Mouse (Mus musculus): Measurements from ENCODE around the gene Rsph6a. TPM values are rescaled to one million over a fixed set of nuclear protein-coding genes. Genes with fewer than 3 reads are reported as not detected.

Rsph6a gene
- total and polyA plus RNA-seq, 2 experiments from 2014 or later: 0.19 to 0.23 TPM

- Histone ChIP-seq H3K4me3 (ENCODE audit: low read depth, low read length) (peak overlapping the region; percentile 48), H3K4me2 (ENCODE audit: low read depth) (peak overlapping the region; percentile 98), H3K27ac (ENCODE audit: low read depth, low read length) (no peak overlapping the region), H3K9me3 (ENCODE audit: low read length) (no peaks in the 10 kb centered on the region), H3K4me1 (ENCODE audit: insufficient read depth) (peaks cover 11% of the 10 kb centered on the region), H3K9ac (0 out of 2 replicates have a peak overlapping the region, but pooled peaks have one; percentile 10), H3K36me3 (ENCODE audit: insufficient read depth) (peaks cover 29% of the 10 kb centered on the region), H3K27me3 (ENCODE audit: insufficient read depth, low read length) (no peaks in the 10 kb centered on the region; the same call in 1 of the 2 replicates)
- peak; percentile 78 for TF ChIP-seq CTCF (IDR thresholded peaks at IDR 0.05; ENCODE audit: low read depth)
- peak; percentile 63 for ATAC-seq
- peak; percentile 72 for DNase-seq
- 5% methylated on average over 9 of the region's 15 CpGs for WGBS
These were observed 38.7 kb downstream of the Rsph6a start for GRCm38 (mm10) chr7:19093174-19093521.

- Histone ChIP-seq H3K4me2 (ENCODE audit: low read depth) (peak overlapping the region; percentile 98), H3K9me3 (ENCODE audit: low read length) (no peaks in the 10 kb centered on the region), H3K9ac (0 out of 2 replicates have a peak overlapping the region, but pooled peaks have one; percentile 37), H3K4me1 (ENCODE audit: insufficient read depth) (peaks cover 11% of the 10 kb centered on the region), H3K4me3 (ENCODE audit: low read depth, low read length) (peak overlapping the region; percentile 48), H3K27me3 (ENCODE audit: insufficient read depth, low read length) (no peaks in the 10 kb centered on the region; the same call in 1 of the 2 replicates), H3K27ac (ENCODE audit: low read depth, low read length) (peak overlapping the region; percentile 72), H3K36me3 (ENCODE audit: insufficient read depth) (peaks cover 23% of the 10 kb centered on the region)
- 3% methylated on average over 45 of the region's 45 CpGs for WGBS
- TF ChIP-seq CTCF (IDR thresholded peaks at IDR 0.05; ENCODE audit: low read depth): no peak
- DNase-seq (peak; percentile 89), ATAC-seq (peak; percentile 83)
These were observed 39.3 kb downstream of the Rsph6a start for GRCm38 (mm10) chr7:19093537-19094385.

GRCm38 (mm10) chr7:19094471-19094825, 40.0 kb downstream of the Rsph6a start, which contains the start of gene Six5:
Six5 (plus strand) TSS chr7:19094594.
- H3K4me3 ChIP-seq (ENCODE audit: low read depth, low read length): peak within 1 kb of the TSS; percentile 48
- H3K9me3 ChIP-seq (ENCODE audit: low read length): no peaks in the 10 kb centered on the region
- peak within 1 kb of the TSS; percentile 98 for H3K4me2 ChIP-seq (ENCODE audit: low read depth)
- peak within 1 kb of the TSS; percentile 72 for H3K27ac ChIP-seq (ENCODE audit: low read depth, low read length)
- H3K36me3 ChIP-seq (ENCODE audit: insufficient read depth): peaks cover 18% of the 10 kb centered on the region
- WGBS: under 1% methylated on average over 27 of the region's 36 CpGs
- no peaks in the 10 kb centered on the region; the same call in 1 of the 2 replicates for H3K27me3 ChIP-seq (ENCODE audit: insufficient read depth, low read length)
- H3K4me1 ChIP-seq (ENCODE audit: insufficient read depth): peaks cover 11% of the 10 kb centered on the region
- H3K9ac ChIP-seq: peak within 1 kb of the TSS; percentile 37
- ATAC-seq: no peak
- no peak for TF ChIP-seq CTCF (IDR thresholded peaks at IDR 0.05; ENCODE audit: low read depth)
- no peak for DNase-seq

DNA sequence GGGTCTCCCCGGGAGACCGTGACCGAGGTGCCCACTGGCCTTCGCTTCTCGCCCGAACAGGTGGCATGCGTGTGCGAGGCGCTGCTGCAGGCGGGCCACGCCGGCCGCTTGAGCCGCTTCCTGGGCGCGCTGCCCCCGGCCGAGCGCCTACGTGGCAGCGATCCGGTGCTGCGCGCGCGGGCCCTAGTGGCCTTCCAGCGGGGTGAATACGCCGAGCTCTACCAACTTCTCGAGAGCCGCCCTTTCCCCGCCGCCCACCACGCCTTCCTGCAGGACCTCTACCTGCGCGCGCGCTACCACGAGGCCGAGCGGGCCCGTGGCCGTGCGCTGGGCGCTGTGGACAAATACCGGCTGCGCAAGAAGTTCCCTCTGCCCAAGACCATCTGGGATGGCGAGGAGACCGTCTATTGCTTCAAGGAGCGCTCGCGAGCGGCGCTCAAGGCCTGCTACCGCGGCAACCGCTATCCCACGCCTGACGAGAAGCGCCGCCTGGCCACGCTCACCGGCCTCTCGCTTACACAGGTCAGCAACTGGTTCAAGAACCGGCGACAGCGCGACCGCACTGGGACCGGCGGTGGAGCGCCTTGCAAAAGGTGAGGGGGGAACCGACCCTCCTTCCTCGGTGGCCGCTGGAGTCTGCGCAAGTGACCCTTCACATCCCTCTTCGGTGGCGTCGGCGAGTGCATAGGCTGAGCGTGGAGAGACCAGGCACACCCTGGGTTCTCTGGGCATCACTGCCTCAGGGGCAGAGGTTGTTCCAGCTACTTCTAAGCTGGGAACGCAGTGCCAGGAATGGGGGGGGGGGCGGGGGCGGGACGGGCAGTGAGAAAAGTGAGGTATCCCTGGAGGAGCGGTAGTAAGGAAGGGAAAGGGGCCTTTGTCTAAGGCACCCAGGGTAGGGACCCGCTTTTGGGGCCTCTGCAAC, 40.6 kb downstream of the Rsph6a start:
- Histone ChIP-seq H3K4me2 (ENCODE audit: low read depth) (peak overlapping the region; percentile 98), H3K36me3 (ENCODE audit: insufficient read depth) (peaks cover 17% of the 10 kb centered on the region), H3K27ac (ENCODE audit: low read depth, low read length) (peak overlapping the region; percentile 72; the same call in 1 of the 2 replicates), H3K27me3 (ENCODE audit: insufficient read depth, low read length) (no peaks in the 10 kb centered on the region; the same call in 1 of the 2 replicates), H3K4me1 (ENCODE audit: insufficient read depth) (peaks cover 11% of the 10 kb centered on the region), H3K9me3 (ENCODE audit: low read length) (no peaks in the 10 kb centered on the region), H3K9ac (peak overlapping the region; percentile 37), H3K4me3 (ENCODE audit: low read depth, low read length) (peak overlapping the region; percentile 48)
- under 1% methylated on average over 81 of the region's 87 CpGs for WGBS
- ATAC-seq (no peak), DNase-seq (no peak)
- TF ChIP-seq CTCF (IDR thresholded peaks at IDR 0.05; ENCODE audit: low read depth): 0 out of 2 replicates have a peak, but pooled peaks have one; percentile 1

- no peak for TF ChIP-seq CTCF (IDR thresholded peaks at IDR 0.05; ENCODE audit: low read depth)
- DNase-seq (no peak), ATAC-seq (no peak)
- Histone ChIP-seq H3K4me2 (ENCODE audit: low read depth) (peak overlapping the region; percentile 98), H3K36me3 (ENCODE audit: insufficient read depth) (peaks cover 11% of the 10 kb centered on the region), H3K4me3 (ENCODE audit: low read depth, low read length) (peak overlapping the region; percentile 48), H3K27ac (ENCODE audit: low read depth, low read length) (no peak overlapping the region), H3K9me3 (ENCODE audit: low read length) (no peaks in the 10 kb centered on the region), H3K4me1 (ENCODE audit: insufficient read depth) (peaks cover 11% of the 10 kb centered on the region), H3K9ac (peak overlapping the region; percentile 18; the same call in 1 of the 2 replicates), H3K27me3 (ENCODE audit: insufficient read depth, low read length) (no peaks in the 10 kb centered on the region; the same call in 1 of the 2 replicates)
- 2% methylated on average over 19 of the region's 19 CpGs for WGBS
These were observed 41.2 kb downstream of the Rsph6a start for GRCm38 (mm10) chr7:19095751-19096110.

DNA sequence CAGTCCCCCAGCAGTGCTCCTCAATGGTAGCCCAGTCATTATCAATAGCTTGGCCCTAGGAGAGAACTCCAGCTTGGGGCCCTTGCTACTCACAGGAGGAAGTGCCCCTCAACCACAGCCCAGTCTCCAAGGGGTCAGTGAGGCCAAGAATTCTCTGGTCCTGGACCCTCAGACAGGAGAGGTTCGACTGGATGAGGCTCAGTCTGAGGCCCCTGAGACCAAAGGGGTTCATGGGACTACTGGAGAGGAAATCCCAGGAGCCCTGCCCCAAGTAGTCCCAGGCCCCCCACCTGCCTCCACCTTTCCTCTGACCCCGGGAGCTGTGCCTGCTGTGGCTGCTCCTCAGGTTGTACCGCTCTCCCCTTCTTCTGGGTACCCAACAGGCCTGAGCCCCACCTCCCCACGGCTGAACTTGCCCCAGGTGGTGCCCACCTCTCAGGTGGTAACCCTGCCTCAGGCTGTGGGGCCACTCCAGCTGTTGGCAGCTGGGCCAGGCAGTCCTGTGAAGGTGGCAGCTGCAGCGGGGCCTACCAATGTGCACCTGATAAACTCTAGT, 42.0 kb downstream of the Rsph6a start:
- WGBS: 63% methylated on average over 5 of the region's 5 CpGs
- no peak for TF ChIP-seq CTCF (IDR thresholded peaks at IDR 0.05; ENCODE audit: low read depth)
- DNase-seq (no peak), ATAC-seq (no peak)
- H3K36me3 ChIP-seq (ENCODE audit: insufficient read depth): peaks cover 7% of the 10 kb centered on the region; the same call in 1 of the 2 replicates
- no peak overlapping the region for H3K4me3 ChIP-seq (ENCODE audit: low read depth, low read length)
- H3K9ac ChIP-seq: no peak overlapping the region
- H3K27ac ChIP-seq (ENCODE audit: low read depth, low read length): no peak overlapping the region
- H3K4me1 ChIP-seq (ENCODE audit: insufficient read depth): peaks cover 11% of the 10 kb centered on the region
- H3K9me3 ChIP-seq (ENCODE audit: low read length): no peaks in the 10 kb centered on the region
- H3K4me2 ChIP-seq (ENCODE audit: low read depth): 0 out of 2 replicates have a peak overlapping the region, but pooled peaks have one; percentile 98
- no peaks in the 10 kb centered on the region; the same call in 1 of the 2 replicates for H3K27me3 ChIP-seq (ENCODE audit: insufficient read depth, low read length)

Data from forebrain, postnatal 0 days (tissue).